Mouse (Mus musculus): ENCODE measurements around the gene Nedd9.

DNA sequence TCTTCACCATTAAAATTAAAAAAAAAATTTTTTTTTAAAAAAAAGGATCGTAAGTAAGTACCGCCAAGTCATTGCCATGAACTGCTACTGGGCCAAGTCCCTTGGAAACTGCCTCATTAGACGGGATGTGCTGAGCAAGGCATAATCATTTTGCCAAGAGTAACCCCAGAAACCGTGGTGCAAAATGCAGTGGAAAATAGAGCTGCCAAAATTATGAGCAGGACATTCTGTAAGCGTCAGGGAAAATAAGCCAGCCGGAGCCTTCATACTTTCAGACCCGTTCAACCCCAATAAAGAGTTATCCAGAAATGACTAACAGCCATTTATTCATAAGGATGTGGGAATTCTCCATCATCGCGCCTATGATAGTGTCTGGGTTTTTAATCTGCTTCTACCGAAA, 129.2 kb downstream of the Nedd9 start:
- TF ChIP-seq EP300 (IDR thresholded peaks at IDR 0.05; ENCODE audit: insufficient read depth, low read depth, low read length) (no peak), CTCF (IDR thresholded peaks at IDR 0.05) (no peak), POLR2A (IDR thresholded peaks at IDR 0.05; ENCODE audit: insufficient read depth, low read depth, low read length) (no peak)
